Mouse (Mus musculus): ENCODE measurements around the gene Grcc10.
A peak's percentile ranks its signal among the peaks of the same experiment; 100 is the strongest.

Gene Grcc10

GRCm38 (mm10) chr6:124732476-124733370 lies 8.5 kb downstream of the Grcc10 start:
- no peak for DNase-seq (ENCODE audit: extremely low spot score, low spot score)

- no peak for DNase-seq (ENCODE audit: extremely low spot score, low spot score)
These were observed 10.1 kb downstream of the Grcc10 start for GRCm38 (mm10) chr6:124731038-124731437.

- DNase-seq (ENCODE audit: extremely low spot score, low spot score) = no peak
These were observed 11.1 kb downstream of the Grcc10 start for GRCm38 (mm10) chr6:124729850-124730705.

- DNase-seq (ENCODE audit: extremely low spot score, low spot score) = no peak
These were observed 12.6 kb downstream of the Grcc10 start for GRCm38 (mm10) chr6:124728621-124729020.

- no peak for DNase-seq (ENCODE audit: extremely low spot score, low spot score)
These were observed 16.7 kb downstream of the Grcc10 start for GRCm38 (mm10) chr6:124724472-124724871.

- DNase-seq (ENCODE audit: extremely low spot score, low spot score) = no peak
These were observed 17.6 kb downstream of the Grcc10 start for GRCm38 (mm10) chr6:124723541-124723940.

- no peak for DNase-seq (ENCODE audit: extremely low spot score, low spot score)
These were observed 18.2 kb downstream of the Grcc10 start for GRCm38 (mm10) chr6:124722876-124723473.

- DNase-seq (ENCODE audit: extremely low spot score, low spot score) = no peak
These were observed 20.3 kb downstream of the Grcc10 start for GRCm38 (mm10) chr6:124720904-124721303.

- DNase-seq (ENCODE audit: extremely low spot score, low spot score) = no peak
These were observed 21.7 kb downstream of the Grcc10 start for GRCm38 (mm10) chr6:124719354-124719978.

- no peak for DNase-seq (ENCODE audit: extremely low spot score, low spot score)
These were observed 22.5 kb downstream of the Grcc10 start for GRCm38 (mm10) chr6:124718703-124719102.

- no peak for DNase-seq (ENCODE audit: extremely low spot score, low spot score)
These were observed 23.2 kb downstream of the Grcc10 start for GRCm38 (mm10) chr6:124717968-124718367.

- peak; percentile 53 for DNase-seq (ENCODE audit: extremely low spot score, low spot score)
These were observed 24.2 kb downstream of the Grcc10 start for GRCm38 (mm10) chr6:124716864-124717490.

- no peak for DNase-seq (ENCODE audit: extremely low spot score, low spot score)
These were observed 28.3 kb downstream of the Grcc10 start for GRCm38 (mm10) chr6:124712918-124713317.

GRCm38 (mm10) chr6:124711824-124712782 lies 29.1 kb downstream of the Grcc10 start, which contains the start of the genes Emg1 and Phb2:
Emg1 (minus strand) TSS chr6:124712178.
Phb2 (plus strand) TSS chr6:124712336.
- peak; percentile 99 for DNase-seq (ENCODE audit: extremely low spot score, low spot score)

- DNase-seq (ENCODE audit: extremely low spot score, low spot score) = no peak
These were observed 32.8 kb downstream of the Grcc10 start for GRCm38 (mm10) chr6:124708289-124708889.

GRCm38 (mm10) chr6:124706061-124706627 lies 35.0 kb downstream of the Grcc10 start:
- DNase-seq (ENCODE audit: extremely low spot score, low spot score) = no peak

- DNase-seq (ENCODE audit: extremely low spot score, low spot score) = no peak
These were observed 36.8 kb downstream of the Grcc10 start for GRCm38 (mm10) chr6:124704417-124704816.

- DNase-seq (ENCODE audit: extremely low spot score, low spot score) = no peak
These were observed 37.4 kb downstream of the Grcc10 start for GRCm38 (mm10) chr6:124703789-124704188.

GRCm38 (mm10) chr6:124702784-124703103 lies 38.4 kb downstream of the Grcc10 start:
- peak; percentile 69 for DNase-seq (ENCODE audit: extremely low spot score, low spot score)
